Mouse (Mus musculus) ES-E14 (cell line): ENCODE data around the gene Mpp4.

Experiments
- CHD2 ChIP-seq: IDR thresholded peaks from 2 replicates; pipeline ENCODE4 v1.6.1; 2014; ENCODE audit warnings: mild to moderate bottlenecking, low read depth, low read length, inconsistent platforms
- MAFK ChIP-seq: IDR thresholded peaks from 2 replicates; pipeline ENCODE4 v1.6.1; 2014; ENCODE audit warnings: mild to moderate bottlenecking, low read depth, low read length, inconsistent platforms; ENCODE audit not compliant: insufficient read depth
- ZNF384 ChIP-seq: IDR thresholded peaks from 2 replicates; pipeline ENCODE4 v1.6.1; 2012; ENCODE audit warnings: low read depth, low read length, inconsistent platforms

- TF ChIP-seq ZNF384 (no peak), MAFK (no peak), CHD2 (no peak)
These were observed 39.2 kb upstream of the Mpp4 start for GRCm38 (mm10) chr1:59202367-59202766.
